Mouse (Mus musculus) lung, embryonic 15.5 days (tissue): ENCODE data around the gene Acacb. TPM values are rescaled to one million over a fixed set of nuclear protein-coding genes. Genes with fewer than 3 reads are reported as not detected.

Source experiments
- ATAC-seq: fragments of 200-750 bp; cut with Nextera tagmentation; 2 replicates; pipeline ENCODE4 v1.8.0; 2017; ENCODE audit warnings: moderate number of reproducible peaks, borderline replicate concordance; ENCODE audit not compliant: low FRiP score, low TSS enrichment; ENCODE audit errors: extremely low read depth
- H3K27ac ChIP-seq: fragments of 300-500 bp; sonication (generic); 2 replicates; pipeline ENCODE4 v1.5.1; 2015; ENCODE audit warnings: moderate library complexity, mild to moderate bottlenecking, inconsistent platforms
- H3K27me3 ChIP-seq: fragments of 300-500 bp; sonication (generic); 2 replicates; pipeline ENCODE4 v1.6.1; 2015; ENCODE audit warnings: inconsistent platforms
- H3K36me3 ChIP-seq: fragments of 300-500 bp; sonication (generic); 2 replicates; pipeline ENCODE4 v1.6.1; 2015; ENCODE audit warnings: inconsistent platforms
- H3K4me1 ChIP-seq: fragments of 300-500 bp; sonication (generic); 2 replicates; pipeline ENCODE4 v1.6.1; 2015; ENCODE audit warnings: inconsistent platforms
- H3K4me2 ChIP-seq: fragments of 300-500 bp; sonication (generic); 2 replicates; pipeline ENCODE4 v1.6.1; 2015; ENCODE audit warnings: inconsistent platforms, mild to moderate bottlenecking, moderate library complexity
- H3K4me3 ChIP-seq: fragments of 300-500 bp; sonication (generic); 2 replicates; pipeline ENCODE4 v1.5.1; 2015; ENCODE audit warnings: mild to moderate bottlenecking, inconsistent platforms
- H3K9ac ChIP-seq: fragments of 300-500 bp; sonication (generic); 2 replicates; pipeline ENCODE4 v1.6.1; 2015; ENCODE audit warnings: inconsistent platforms
- H3K9me3 ChIP-seq: fragments of 300-500 bp; sonication (generic); 2 replicates; pipeline ENCODE4 v1.6.1; 2016; ENCODE audit warnings: inconsistent platforms
- WGBS: fragments of 180-500 bp; shearing (Covaris S2); methylation state at CpG from one replicate; pipeline ENCODE4 v1.1.7; 2015; 5-methylcytosine and 5-hydroxymethylcytosine counted together
- polyA plus RNA-seq: library from polyadenylated mRNA; unstranded; fragments of >200 nt; fragmentation: Nextera tagmentation; extraction: Ambion mirVana; gene quantifications from 2 replicates; pipeline ENCODE4 v1.2.1, GENCODE M21; 2015

The Acacb gene
- polyA plus RNA-seq, 1 experiment from 2014 or later = 2.4 TPM

GRCm38 (mm10) chr5:114126499-114127244, 19.7 kb upstream of the Acacb start:
- H3K4me1 ChIP-seq = peaks cover 12% of the 10 kb centered on the region
- peak overlapping the region; percentile 98 for H3K4me2 ChIP-seq
- peak overlapping the region; percentile 68; the same call in 1 of the 2 replicates for H3K4me3 ChIP-seq
- no peaks in the 10 kb centered on the region for H3K9me3 ChIP-seq
- H3K27me3 ChIP-seq = no peaks in the 10 kb centered on the region
- H3K36me3 ChIP-seq = peaks cover 23% of the 10 kb centered on the region
- ATAC-seq = no peak
- peak overlapping the region; percentile 94; the same call in 1 of the 2 replicates for H3K27ac ChIP-seq
- no peak overlapping the region for H3K9ac ChIP-seq
- WGBS = 87% methylated on average over 7 of the region's 7 CpGs

GRCm38 (mm10) chr5:114127374-114128349, 18.7 kb upstream of the Acacb start, which contains the start of gene Alkbh2:
TSS of gene Alkbh2 (minus strand) at chr5:114128218.
- under 1% methylated on average over 69 of the region's 69 CpGs for WGBS
- Histone ChIP-seq H3K27ac (peak within 1 kb of the TSS; percentile 94), H3K4me2 (peak within 1 kb of the TSS; percentile 98), H3K9me3 (no peaks in the 10 kb centered on the region), H3K9ac (peak within 1 kb of the TSS; percentile 72), H3K27me3 (no peaks in the 10 kb centered on the region), H3K4me1 (peaks cover 21% of the 10 kb centered on the region), H3K4me3 (peak within 1 kb of the TSS; percentile 68), H3K36me3 (peaks cover 14% of the 10 kb centered on the region; the same call in 1 of the 2 replicates)
- peak; percentile 9; the same call in 1 of the 2 replicates for ATAC-seq

- peak overlapping the region; percentile 100 for H3K4me2 ChIP-seq
- no peaks in the 10 kb centered on the region for H3K36me3 ChIP-seq
- H3K9ac ChIP-seq = peak overlapping the region; percentile 65; the same call in 1 of the 2 replicates
- H3K27me3 ChIP-seq = no peaks in the 10 kb centered on the region
- 74% methylated on average over 15 of the region's 15 CpGs for WGBS
- no peak for ATAC-seq
- peaks cover 25% of the 10 kb centered on the region for H3K4me1 ChIP-seq
- H3K27ac ChIP-seq = no peak overlapping the region
- H3K4me3 ChIP-seq = peak overlapping the region; percentile 77
- H3K9me3 ChIP-seq = no peaks in the 10 kb centered on the region
Measured at GRCm38 (mm10) chr5:114129550-114130210, 16.7 kb upstream of the Acacb start.

GRCm38 (mm10) chr5:114130211-114130605, 16.1 kb upstream of the Acacb start, which contains the start of gene Ung:
TSS of gene Ung (plus strand) at chr5:114130386.
- Histone ChIP-seq H3K4me1 (peaks cover 25% of the 10 kb centered on the region), H3K4me3 (peak within 1 kb of the TSS; percentile 77), H3K4me2 (peak within 1 kb of the TSS; percentile 100), H3K9ac (peak within 1 kb of the TSS; percentile 65), H3K36me3 (no peaks in the 10 kb centered on the region), H3K27me3 (no peaks in the 10 kb centered on the region), H3K27ac (peak within 1 kb of the TSS; percentile 34), H3K9me3 (no peaks in the 10 kb centered on the region)
- 0% methylated on average over 21 of the region's 29 CpGs for WGBS
- ATAC-seq = peak; percentile 28

GRCm38 (mm10) chr5:114130698-114131520, 15.4 kb upstream of the Acacb start:
- ATAC-seq = peak; percentile 98
- Histone ChIP-seq H3K9me3 (no peaks in the 10 kb centered on the region), H3K4me1 (peaks cover 25% of the 10 kb centered on the region), H3K4me3 (peak overlapping the region; percentile 77), H3K36me3 (0 out of 2 replicates have a peak, but pooled peaks cover 1% of the 10 kb centered on the region), H3K27ac (peak overlapping the region; percentile 34), H3K4me2 (peak overlapping the region; percentile 100), H3K9ac (peak overlapping the region; percentile 65), H3K27me3 (no peaks in the 10 kb centered on the region)
- under 1% methylated on average over 85 of the region's 87 CpGs for WGBS

- H3K27ac ChIP-seq = peak overlapping the region; percentile 34
- H3K9me3 ChIP-seq = no peaks in the 10 kb centered on the region
- no peaks in the 10 kb centered on the region for H3K27me3 ChIP-seq
- peak overlapping the region; percentile 100 for H3K4me2 ChIP-seq
- H3K4me3 ChIP-seq = peak overlapping the region; percentile 77
- peak overlapping the region; percentile 43 for H3K9ac ChIP-seq
- H3K4me1 ChIP-seq = peaks cover 25% of the 10 kb centered on the region
- 1% methylated on average over 15 of the region's 15 CpGs for WGBS
- 0 out of 2 replicates have a peak, but pooled peaks cover 3% of the 10 kb centered on the region for H3K36me3 ChIP-seq
- ATAC-seq = no peak
Measured at GRCm38 (mm10) chr5:114131521-114131840, 14.9 kb upstream of the Acacb start.

- ATAC-seq = no peak
- H3K4me2 ChIP-seq = no peak overlapping the region
- WGBS = 85% methylated on average over 6 of the region's 6 CpGs
- H3K4me1 ChIP-seq = peaks cover 29% of the 10 kb centered on the region
- no peaks in the 10 kb centered on the region for H3K27me3 ChIP-seq
- no peak overlapping the region for H3K4me3 ChIP-seq
- H3K27ac ChIP-seq = no peak overlapping the region
- H3K36me3 ChIP-seq = peaks cover 11% of the 10 kb centered on the region
- H3K9ac ChIP-seq = no peak overlapping the region
- H3K9me3 ChIP-seq = no peaks in the 10 kb centered on the region
Measured at GRCm38 (mm10) chr5:114132841-114133240, 13.5 kb upstream of the Acacb start.

GRCm38 (mm10) chr5:114134091-114134534, 12.2 kb upstream of the Acacb start:
- Histone ChIP-seq H3K9me3 (no peaks in the 10 kb centered on the region), H3K36me3 (peaks cover 11% of the 10 kb centered on the region), H3K4me3 (no peak overlapping the region), H3K9ac (no peak overlapping the region), H3K4me2 (no peak overlapping the region), H3K4me1 (peaks cover 42% of the 10 kb centered on the region), H3K27ac (no peak overlapping the region), H3K27me3 (no peaks in the 10 kb centered on the region)
- no peak for ATAC-seq
- 47% methylated on average over 6 of the region's 6 CpGs for WGBS

GRCm38 (mm10) chr5:114135516-114135915, 10.8 kb upstream of the Acacb start:
- Histone ChIP-seq H3K36me3 (peaks cover 11% of the 10 kb centered on the region), H3K9ac (no peak overlapping the region), H3K4me1 (peaks cover 37% of the 10 kb centered on the region), H3K4me3 (no peak overlapping the region), H3K4me2 (no peak overlapping the region), H3K27ac (no peak overlapping the region), H3K9me3 (no peaks in the 10 kb centered on the region), H3K27me3 (no peaks in the 10 kb centered on the region)
- WGBS = 82% methylated on average over 10 of the region's 10 CpGs
- no peak for ATAC-seq

- Histone ChIP-seq H3K4me1 (peaks cover 26% of the 10 kb centered on the region), H3K4me3 (no peak overlapping the region), H3K36me3 (peaks cover 11% of the 10 kb centered on the region), H3K4me2 (no peak overlapping the region), H3K27me3 (no peaks in the 10 kb centered on the region), H3K27ac (peak overlapping the region; percentile 87; the same call in 1 of the 2 replicates), H3K9ac (no peak overlapping the region), H3K9me3 (no peaks in the 10 kb centered on the region)
- no peak for ATAC-seq
- 68% methylated on average over 15 of the region's 15 CpGs for WGBS
Measured at GRCm38 (mm10) chr5:114137481-114138276, 8.7 kb upstream of the Acacb start.
